Mouse (Mus musculus): ENCODE results near the gene Gzmb. TPM values are rescaled to one million over a fixed set of nuclear protein-coding genes. Genes with fewer than 3 reads are reported as not detected.

Gzmb gene
- polyA plus RNA-seq (2015; fragmentation: Nextera tagmentation; extraction: Ambion mirVana) = not detected in 2 replicates

DNA sequence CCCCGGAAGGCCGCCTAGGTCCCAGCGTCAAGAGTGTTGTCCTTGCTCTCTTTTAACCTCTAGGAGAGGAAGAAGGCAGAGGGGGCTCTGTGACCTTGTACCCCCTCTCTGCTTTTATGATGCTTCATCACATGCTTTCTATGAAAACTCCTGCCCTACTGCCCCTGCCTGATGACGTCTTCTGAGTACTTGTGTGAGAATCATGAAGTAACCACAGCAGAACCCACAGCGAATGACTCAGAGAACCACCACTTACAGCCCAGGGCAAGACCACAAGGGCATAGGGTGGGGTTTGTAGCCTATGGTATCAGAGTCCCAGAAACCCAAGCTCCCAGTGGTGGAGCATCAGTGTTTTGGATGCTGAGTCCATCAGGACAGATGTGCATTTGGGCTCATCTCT lies at the start of gene Gzmb:
Gzmb (minus strand) TSS at position 108 of the 400 bp plus-strand sequence.

DNA sequence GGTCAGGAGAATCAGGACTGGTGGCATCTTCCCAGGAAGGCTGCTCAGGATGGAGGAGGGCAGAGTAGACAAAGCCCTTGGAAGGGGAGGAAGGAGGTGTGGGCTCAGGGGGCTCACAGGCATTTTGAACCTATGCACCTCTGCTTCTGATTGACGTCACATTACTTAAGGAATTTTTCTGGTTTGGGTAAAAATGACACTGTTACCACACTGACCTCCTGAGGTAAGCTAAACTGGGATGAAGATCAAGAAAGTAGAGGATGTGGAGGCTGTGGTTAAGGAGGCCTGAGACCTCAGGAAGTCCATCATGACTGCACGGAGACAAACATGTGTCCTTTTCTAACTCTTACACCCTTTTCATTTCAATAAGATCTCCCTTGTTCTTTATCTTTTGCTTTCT lies 27.5 kb downstream of the Gzmb start, which contains the start of gene Gzmc:
Gzmc (minus strand) TSS at position 101 of the 400 bp plus-strand sequence.

DNA sequence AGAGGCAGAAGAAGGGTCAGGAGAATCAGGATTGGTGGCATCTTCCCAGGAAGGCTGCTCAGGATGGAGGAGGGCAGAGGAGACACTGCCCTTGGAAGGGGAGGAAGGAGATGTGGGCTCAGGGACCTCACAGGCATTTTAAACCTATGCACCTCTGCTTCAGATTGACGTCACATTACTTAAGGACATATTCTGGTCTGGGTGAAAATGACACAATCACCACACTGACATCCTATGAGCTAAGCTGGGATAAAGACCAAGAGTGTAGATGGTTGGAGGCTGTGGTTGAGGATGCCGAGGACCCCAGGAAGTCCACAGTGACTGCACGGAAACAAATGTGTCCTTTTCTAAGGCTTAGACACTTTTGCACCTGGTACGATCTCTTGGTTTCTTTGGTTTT lies 50.7 kb downstream of the Gzmb start, which contains the start of gene Gzmf:
Gzmf (minus strand) TSS at position 101 of the 400 bp plus-strand sequence.

Other genes with a start within 250 kb of the Gzmb start
- gene Mcpt1, start 244.3 kb downstream of the Gzmb start, polyA plus RNA-seq (2015; fragmentation: Nextera tagmentation; extraction: Ambion mirVana) = not detected in 2 replicates
- not detected in 2 replicates for gene Mcpt9, start 231.8 kb downstream of the Gzmb start, polyA plus RNA-seq (2015; fragmentation: Nextera tagmentation; extraction: Ambion mirVana)
- not detected in 2 replicates for gene Mcpt2, start 220.2 kb downstream of the Gzmb start, polyA plus RNA-seq (2015; fragmentation: Nextera tagmentation; extraction: Ambion mirVana)
- gene Mcpt4, start 199.9 kb downstream of the Gzmb start, polyA plus RNA-seq (2015; fragmentation: Nextera tagmentation; extraction: Ambion mirVana) = 0.14 TPM in 1 of 2 replicates, not detected in the other
- not detected in 2 replicates for gene Mcpt8, start 177.0 kb downstream of the Gzmb start, polyA plus RNA-seq (2015; fragmentation: Nextera tagmentation; extraction: Ambion mirVana)
- not detected in 2 replicates for gene Ctsg, start 159.7 kb downstream of the Gzmb start, polyA plus RNA-seq (2015; fragmentation: Nextera tagmentation; extraction: Ambion mirVana)
- gene Gzme, start 141.6 kb downstream of the Gzmb start, polyA plus RNA-seq (2015; fragmentation: Nextera tagmentation; extraction: Ambion mirVana) = not detected in 2 replicates
- gene Gzmd, start 129.7 kb downstream of the Gzmb start, polyA plus RNA-seq (2015; fragmentation: Nextera tagmentation; extraction: Ambion mirVana) = not detected in 2 replicates
- gene Gzmg, start 102.7 kb downstream of the Gzmb start, polyA plus RNA-seq (2015; fragmentation: Nextera tagmentation; extraction: Ambion mirVana) = not detected in 2 replicates
- not detected in 2 replicates for gene Gzmn, start 87.7 kb downstream of the Gzmb start, polyA plus RNA-seq (2015; fragmentation: Nextera tagmentation; extraction: Ambion mirVana)
- gene Gzmf, start 50.8 kb downstream of the Gzmb start, polyA plus RNA-seq (2015; fragmentation: Nextera tagmentation; extraction: Ambion mirVana) = not detected in 2 replicates
- gene Gzmc, start 27.6 kb downstream of the Gzmb start, polyA plus RNA-seq (2015; fragmentation: Nextera tagmentation; extraction: Ambion mirVana) = 0.30 TPM in 1 of 2 replicates, not detected in the other
- 0.14 and 0.20 TPM in 2 replicates for gene Atp12a, start 102.8 kb upstream of the Gzmb start, polyA plus RNA-seq (2015; fragmentation: Nextera tagmentation; extraction: Ambion mirVana)
- gene Rnf17, start 140.3 kb upstream of the Gzmb start, polyA plus RNA-seq (2015; fragmentation: Nextera tagmentation; extraction: Ambion mirVana) = 0.45 and 1.2 TPM in 2 replicates